Mouse (Mus musculus) embryonic facial prominence, embryonic 13.5 days (tissue): ENCODE results near the gene Cnih1. TPM values are rescaled to one million over a fixed set of nuclear protein-coding genes. Genes with fewer than 3 reads are reported as not detected.

Experiments used
- ATAC-seq: fragments of 200-750 bp; cut with Nextera tagmentation; 2 replicates; pipeline ENCODE4 v1.8.0; 2017; ENCODE audit warnings: low read depth; ENCODE audit not compliant: insufficient number of reproducible peaks, insufficient read depth, low FRiP score, low TSS enrichment
- H3K27ac ChIP-seq: fragments of 300-500 bp; sonication (generic); 2 replicates; pipeline ENCODE4 v1.5.1; 2015; ENCODE audit warnings: moderate library complexity, mild to moderate bottlenecking, inconsistent platforms
- H3K27me3 ChIP-seq: fragments of 300-500 bp; sonication (generic); 2 replicates; pipeline ENCODE4 v1.6.1; 2015; ENCODE audit warnings: mild to moderate bottlenecking, inconsistent platforms
- H3K36me3 ChIP-seq: fragments of 300-500 bp; sonication (generic); 2 replicates; pipeline ENCODE4 v1.6.1; 2015; ENCODE audit warnings: mild to moderate bottlenecking, inconsistent platforms
- H3K4me1 ChIP-seq: fragments of 300-500 bp; sonication (generic); 2 replicates; pipeline ENCODE4 v1.6.1; 2015; ENCODE audit warnings: inconsistent platforms
- H3K4me2 ChIP-seq: fragments of 300-500 bp; sonication (generic); 2 replicates; pipeline ENCODE4 v1.6.1; 2015; ENCODE audit warnings: moderate library complexity, mild to moderate bottlenecking, inconsistent platforms
- H3K4me3 ChIP-seq: fragments of 300-500 bp; sonication (generic); 2 replicates; pipeline ENCODE4 v1.5.1; 2015; ENCODE audit warnings: mild to moderate bottlenecking, inconsistent platforms
- H3K9ac ChIP-seq: fragments of 300-500 bp; sonication (generic); 2 replicates; pipeline ENCODE4 v1.6.1; 2015; ENCODE audit warnings: mild to moderate bottlenecking, inconsistent platforms
- H3K9me3 ChIP-seq: fragments of 300-500 bp; sonication (generic); 2 replicates; pipeline ENCODE4 v1.6.1; 2016; ENCODE audit warnings: inconsistent platforms
- WGBS: fragments of 180-500 bp; shearing (Covaris S2); methylation state at CpG from one replicate; pipeline ENCODE4 v1.1.7; 2015; ENCODE audit warnings: mixed read lengths; 5-methylcytosine and 5-hydroxymethylcytosine counted together
- polyA plus RNA-seq: library from polyadenylated mRNA; unstranded; fragments of >200 nt; fragmentation: Nextera tagmentation; extraction: Ambion mirVana; gene quantifications from 2 replicates; pipeline ENCODE4 v1.2.1, GENCODE M21; 2015

The Cnih1 gene
- polyA plus RNA-seq, 1 experiment from 2014 or later = 196 TPM

DNA sequence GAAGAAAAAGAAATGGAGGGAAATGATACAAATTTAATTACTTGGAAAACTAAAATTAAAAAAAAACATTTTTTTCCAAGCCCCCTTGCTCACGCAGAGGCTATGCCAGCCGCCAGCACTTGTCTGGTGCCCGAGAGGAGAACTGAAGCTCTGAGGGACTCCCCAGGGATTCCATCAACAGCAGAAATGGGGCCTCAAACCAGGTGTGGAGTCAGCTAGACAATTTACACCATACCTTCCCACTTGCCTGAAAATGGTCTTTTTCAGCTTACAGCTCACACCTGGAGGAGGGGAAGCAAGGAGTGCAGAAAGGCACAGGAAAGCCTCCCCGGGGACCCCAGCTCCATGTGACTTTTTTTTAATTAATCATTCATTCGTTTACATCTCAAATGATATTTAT lies 3.0 kb downstream of the Cnih1 start:
- Histone ChIP-seq H3K4me3 (no peak overlapping the region), H3K27ac (no peak overlapping the region), H3K4me1 (peaks cover 34% of the 10 kb centered on the region), H3K36me3 (peaks cover 25% of the 10 kb centered on the region), H3K27me3 (no peaks in the 10 kb centered on the region), H3K9me3 (no peaks in the 10 kb centered on the region), H3K4me2 (no peak overlapping the region), H3K9ac (no peak overlapping the region)
- WGBS = 86% methylated on average over 5 of the region's 5 CpGs
- no peak for ATAC-seq

DNA sequence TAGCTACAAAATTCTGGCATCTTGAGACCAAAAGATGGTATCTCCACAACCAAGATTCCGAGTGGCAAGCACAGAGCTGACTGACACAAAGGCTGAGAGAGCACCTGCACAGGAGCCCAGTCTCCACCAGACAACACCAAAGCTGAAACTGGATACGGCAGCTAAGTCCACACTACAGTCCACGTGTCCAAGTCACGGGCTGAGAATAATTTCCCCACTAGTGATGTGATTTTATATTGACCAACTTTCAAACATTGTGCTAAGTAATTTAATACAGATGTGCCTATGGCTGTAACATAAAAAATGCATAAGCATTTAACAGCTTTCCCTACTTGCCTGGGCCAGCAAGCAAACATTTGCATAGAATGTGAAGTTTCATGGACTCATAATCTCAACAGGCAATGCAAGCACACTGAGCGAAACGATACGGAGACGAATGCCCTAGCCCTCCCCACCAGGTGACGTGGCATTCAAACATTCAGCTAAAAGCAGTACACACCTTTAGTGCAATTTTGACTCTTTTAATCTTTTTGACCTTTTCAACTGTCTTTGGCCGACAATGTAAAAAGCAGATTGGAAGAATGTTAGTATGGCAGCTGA lies 4.8 kb downstream of the Cnih1 start:
- no peak overlapping the region for H3K4me3 ChIP-seq
- H3K27ac ChIP-seq = no peak overlapping the region
- H3K36me3 ChIP-seq = peaks cover 43% of the 10 kb centered on the region
- H3K4me2 ChIP-seq = no peak overlapping the region
- H3K9ac ChIP-seq = no peak overlapping the region
- no peaks in the 10 kb centered on the region for H3K27me3 ChIP-seq
- peaks cover 7% of the 10 kb centered on the region; the same call in 1 of the 2 replicates for H3K9me3 ChIP-seq
- peaks cover 31% of the 10 kb centered on the region for H3K4me1 ChIP-seq
- WGBS = 67% methylated on average over 10 of the region's 10 CpGs
- no peak for ATAC-seq

GRCm38 (mm10) chr14:46782187-46782828 lies 5.9 kb downstream of the Cnih1 start:
- Histone ChIP-seq H3K27ac (no peak overlapping the region), H3K4me3 (no peak overlapping the region), H3K36me3 (peaks cover 53% of the 10 kb centered on the region), H3K4me1 (peaks cover 31% of the 10 kb centered on the region), H3K27me3 (no peaks in the 10 kb centered on the region), H3K9me3 (peaks cover 7% of the 10 kb centered on the region; the same call in 1 of the 2 replicates), H3K9ac (no peak overlapping the region), H3K4me2 (no peak overlapping the region)
- 87% methylated on average over 8 of the region's 8 CpGs for WGBS
- no peak for ATAC-seq

DNA sequence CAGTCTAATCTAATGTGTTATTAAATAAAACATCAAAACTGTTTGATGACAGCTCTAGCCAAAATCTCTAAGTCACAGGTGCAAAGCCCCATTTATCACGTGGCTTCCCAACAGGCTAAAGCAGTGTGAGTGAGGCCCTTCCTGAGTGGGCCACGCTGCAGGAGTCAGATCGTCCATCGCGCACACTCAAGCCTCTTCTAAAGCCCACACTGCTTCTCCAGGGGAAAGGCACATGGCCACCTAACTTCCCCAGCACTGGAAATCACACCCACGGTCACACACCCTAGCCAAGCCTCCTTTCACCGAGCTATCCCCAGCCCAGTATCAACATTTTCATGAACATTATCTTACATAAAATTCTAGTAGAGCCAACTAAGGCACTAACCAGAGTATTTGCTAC lies 7.1 kb downstream of the Cnih1 start:
- no peak for ATAC-seq
- H3K4me1 ChIP-seq = peaks cover 23% of the 10 kb centered on the region
- H3K4me2 ChIP-seq = no peak overlapping the region
- H3K4me3 ChIP-seq = no peak overlapping the region
- peaks cover 65% of the 10 kb centered on the region for H3K36me3 ChIP-seq
- H3K9ac ChIP-seq = no peak overlapping the region
- H3K27ac ChIP-seq = no peak overlapping the region
- peaks cover 7% of the 10 kb centered on the region; the same call in 1 of the 2 replicates for H3K9me3 ChIP-seq
- H3K27me3 ChIP-seq = no peaks in the 10 kb centered on the region
- WGBS = 96% methylated on average over 7 of the region's 7 CpGs

DNA sequence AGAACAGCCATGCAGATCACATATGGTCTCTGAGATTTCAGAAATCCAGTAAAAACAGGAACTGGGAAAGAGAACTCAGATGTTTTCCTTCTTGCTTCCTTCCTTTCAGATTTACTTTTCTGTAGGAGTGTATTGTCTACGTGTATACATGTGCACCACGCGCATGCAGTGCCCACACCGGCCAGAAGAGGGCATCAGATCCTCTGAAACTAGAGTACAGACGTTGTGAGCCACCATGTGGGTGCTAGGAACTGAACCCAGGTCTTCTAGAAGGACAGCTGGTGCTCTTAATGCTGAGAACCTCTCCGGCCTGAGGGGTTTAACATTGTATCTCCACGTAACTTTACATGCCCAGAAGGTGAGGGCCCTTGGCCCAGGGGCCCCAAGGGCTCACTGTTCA lies 9.0 kb downstream of the Cnih1 start:
- no peak overlapping the region for H3K4me3 ChIP-seq
- H3K36me3 ChIP-seq = peaks cover 82% of the 10 kb centered on the region
- H3K27ac ChIP-seq = no peak overlapping the region
- ATAC-seq = no peak
- no peaks in the 10 kb centered on the region for H3K27me3 ChIP-seq
- no peak overlapping the region for H3K9ac ChIP-seq
- peaks cover 8% of the 10 kb centered on the region; the same call in 1 of the 2 replicates for H3K4me1 ChIP-seq
- 93% methylated on average over 7 of the region's 7 CpGs for WGBS
- H3K4me2 ChIP-seq = no peak overlapping the region
- H3K9me3 ChIP-seq = peaks cover 7% of the 10 kb centered on the region; the same call in 1 of the 2 replicates

DNA sequence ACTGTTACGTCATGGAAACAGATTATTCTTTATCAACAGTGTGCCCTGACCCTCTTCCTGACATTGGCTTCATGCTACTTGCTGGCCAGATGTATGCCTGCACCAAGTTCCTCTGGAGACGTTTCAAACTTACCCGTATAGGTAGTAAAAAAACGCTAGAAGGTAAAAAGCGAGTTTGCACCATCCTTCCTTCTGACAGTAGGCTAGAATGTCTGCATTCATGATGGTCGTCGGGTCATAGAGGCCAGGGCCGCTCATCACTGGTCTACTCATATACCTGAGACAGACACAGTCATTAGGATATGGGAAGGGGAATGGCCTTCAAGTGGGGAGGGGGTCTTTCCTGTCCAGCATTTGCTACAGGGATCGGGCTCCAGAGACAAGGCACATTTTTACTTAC lies 9.5 kb downstream of the Cnih1 start:
- ATAC-seq = no peak
- Histone ChIP-seq H3K9ac (no peak overlapping the region), H3K36me3 (peaks cover 85% of the 10 kb centered on the region), H3K9me3 (peaks cover 7% of the 10 kb centered on the region; the same call in 1 of the 2 replicates), H3K4me3 (no peak overlapping the region), H3K27me3 (no peaks in the 10 kb centered on the region), H3K4me1 (peaks cover 6% of the 10 kb centered on the region; the same call in 1 of the 2 replicates), H3K27ac (no peak overlapping the region), H3K4me2 (no peak overlapping the region)
- WGBS = 97% methylated on average over 9 of the region's 9 CpGs

DNA sequence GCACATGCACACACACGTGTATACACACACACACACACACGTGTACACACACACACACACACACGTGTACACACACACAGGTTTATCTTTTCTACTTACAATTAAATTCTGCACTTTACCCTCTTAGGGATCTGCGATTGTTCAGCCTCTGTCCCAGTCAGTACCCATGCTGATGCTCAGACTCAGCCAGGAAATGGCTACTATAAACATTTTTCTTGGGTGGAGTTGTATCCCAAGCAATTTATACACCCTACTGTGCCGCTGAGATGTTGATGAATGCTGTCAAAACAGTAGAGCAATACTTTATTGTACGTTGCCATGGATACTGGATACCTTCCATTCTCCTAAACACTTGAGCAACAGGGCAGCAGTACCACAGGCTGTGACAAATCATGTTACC lies 18.2 kb downstream of the Cnih1 start:
- no peak overlapping the region for H3K4me2 ChIP-seq
- no peak overlapping the region for H3K9ac ChIP-seq
- H3K4me3 ChIP-seq = no peak overlapping the region
- ATAC-seq = no peak
- no peaks in the 10 kb centered on the region for H3K27me3 ChIP-seq
- WGBS = 91% methylated on average over 6 of the region's 6 CpGs
- H3K4me1 ChIP-seq = no peaks in the 10 kb centered on the region
- no peak overlapping the region for H3K27ac ChIP-seq
- peaks cover 65% of the 10 kb centered on the region for H3K36me3 ChIP-seq
- no peaks in the 10 kb centered on the region for H3K9me3 ChIP-seq

GRCm38 (mm10) chr14:46767116-46767515 lies 21.1 kb downstream of the Cnih1 start:
- 89% methylated on average over 12 of the region's 12 CpGs for WGBS
- Histone ChIP-seq H3K9me3 (no peaks in the 10 kb centered on the region), H3K4me1 (no peaks in the 10 kb centered on the region; the same call in 1 of the 2 replicates), H3K4me3 (no peak overlapping the region), H3K36me3 (peaks cover 57% of the 10 kb centered on the region), H3K9ac (no peak overlapping the region), H3K27me3 (no peaks in the 10 kb centered on the region), H3K4me2 (no peak overlapping the region), H3K27ac (no peak overlapping the region)
- no peak for ATAC-seq

- Histone ChIP-seq H3K27me3 (no peaks in the 10 kb centered on the region), H3K36me3 (peaks cover 14% of the 10 kb centered on the region; the same call in 1 of the 2 replicates), H3K4me1 (peaks cover 13% of the 10 kb centered on the region), H3K27ac (peak overlapping the region; percentile 2; the same call in 1 of the 2 replicates), H3K9ac (peak overlapping the region; percentile 77), H3K4me3 (peak overlapping the region; percentile 75), H3K9me3 (0 out of 2 replicates have a peak, but pooled peaks cover 4% of the 10 kb centered on the region), H3K4me2 (peak overlapping the region; percentile 92)
- no peak for ATAC-seq
- 41% methylated on average over 6 of the region's 6 CpGs for WGBS
These were observed 27.0 kb downstream of the Cnih1 start for GRCm38 (mm10) chr14:46761186-46761585.

DNA sequence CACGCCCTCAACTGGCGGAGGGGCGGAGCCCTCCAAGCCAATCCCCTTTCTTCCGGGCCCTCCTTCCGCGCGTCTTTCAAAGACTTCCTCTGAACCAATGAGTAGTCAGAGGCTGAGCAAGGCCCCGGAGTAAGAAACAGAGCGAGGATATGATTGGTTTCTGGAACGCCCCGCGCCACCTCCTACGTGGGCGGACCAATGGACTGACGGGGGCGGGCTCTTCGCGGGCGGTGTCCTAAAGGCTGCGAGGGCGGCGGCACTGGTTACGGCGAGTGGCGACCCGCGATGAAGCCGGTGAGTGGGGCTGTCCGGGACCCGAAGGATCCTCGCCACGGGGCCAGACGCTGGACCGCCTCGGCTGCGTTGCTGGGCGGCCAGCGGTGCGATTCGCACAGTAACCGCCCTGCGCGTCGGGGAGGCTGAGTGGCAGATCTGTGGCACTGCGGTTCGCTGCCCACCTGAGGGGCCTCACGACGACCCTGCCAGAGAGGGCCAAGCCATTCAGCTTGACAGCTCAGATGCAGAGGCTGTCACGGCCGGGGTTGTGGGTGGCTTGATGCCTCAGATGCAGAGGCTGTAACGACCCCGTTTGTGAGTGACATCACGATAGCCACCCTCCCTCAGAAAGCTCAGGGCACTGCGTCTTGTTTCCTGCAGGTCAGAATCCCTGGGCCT lies 27.7 kb downstream of the Cnih1 start, which contains the start of gene Cdkn3:
Gene Cdkn3 (plus strand): TSS at position 187 of the 675 bp plus-strand sequence.
- WGBS = under 1% methylated on average over 52 of the region's 54 CpGs
- peak; percentile 99 for ATAC-seq

DNA sequence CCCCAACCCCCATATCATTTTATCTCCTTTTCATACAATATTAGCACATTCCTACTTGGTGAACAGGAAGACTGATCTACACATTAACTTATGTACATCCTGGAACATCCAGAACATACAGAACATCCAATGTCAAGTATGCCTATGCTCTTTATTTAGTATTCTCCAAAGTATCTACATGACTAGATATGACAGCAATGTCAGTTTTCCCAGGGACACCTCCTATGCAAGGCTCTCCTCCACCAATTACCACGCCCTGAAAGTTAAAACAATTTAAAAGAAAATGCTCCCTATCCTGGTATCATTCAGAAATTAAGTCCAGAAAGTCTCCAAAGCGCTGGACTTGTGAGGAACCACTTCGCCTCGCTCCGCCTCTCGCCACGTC lies 28.2 kb downstream of the Cnih1 start:
- no peak for ATAC-seq

More for the DNA sequence above, 27.7 kb downstream of the Cnih1 start, which contains the start of gene Cdkn3:
- Histone ChIP-seq H3K4me1 (peaks cover 13% of the 10 kb centered on the region), H3K4me3 (peak within 1 kb of the TSS; percentile 75), H3K27me3 (no peaks in the 10 kb centered on the region), H3K36me3 (peaks cover 12% of the 10 kb centered on the region; the same call in 1 of the 2 replicates), H3K27ac (peak within 1 kb of the TSS; percentile 34), H3K9ac (peak within 1 kb of the TSS; percentile 77), H3K9me3 (0 out of 2 replicates have a peak, but pooled peaks cover 4% of the 10 kb centered on the region), H3K4me2 (peak within 1 kb of the TSS; percentile 92)

More for the DNA sequence above, 28.2 kb downstream of the Cnih1 start:
- Histone ChIP-seq H3K36me3 (peaks cover 9% of the 10 kb centered on the region; the same call in 1 of the 2 replicates), H3K9me3 (0 out of 2 replicates have a peak, but pooled peaks cover 4% of the 10 kb centered on the region), H3K9ac (0 out of 2 replicates have a peak overlapping the region, but pooled peaks have one; percentile 77), H3K4me3 (peak overlapping the region; percentile 75), H3K27me3 (no peaks in the 10 kb centered on the region), H3K4me2 (peak overlapping the region; percentile 92), H3K4me1 (peaks cover 13% of the 10 kb centered on the region), H3K27ac (no peak overlapping the region)
- WGBS = 2% methylated on average over 7 of the region's 7 CpGs
